Mouse (Mus musculus): Measurements from ENCODE around the gene Prkaa2. TPM values are rescaled to one million over a fixed set of nuclear protein-coding genes. Genes with fewer than 3 reads are reported as not detected.

Gene Prkaa2
- polyA plus RNA-seq (2015; fragmentation: Nextera tagmentation; extraction: Ambion mirVana) = 1.1 TPM in 2 replicates

GRCm38 (mm10) chr4:105109199-105109989 lies at the start of gene Prkaa2:
Gene Prkaa2, minus strand, starts transcription at chr4:105109890.
- Histone ChIP-seq H3K27me3 (ENCODE audit: insufficient read depth, low read length) (peaks cover 21% of the 10 kb centered on the region), H3K36me3 (replicated peaks; ENCODE audit: insufficient read depth, low read length) (no peaks in the 10 kb centered on the region), H3K4me1 (ENCODE audit: insufficient read depth) (peaks cover 9% of the 10 kb centered on the region; the same call in 1 of the 2 replicates), H3K4me2 (ENCODE audit: low read depth, low read length) (peak within 1 kb of the TSS; percentile 85), H3K9ac (replicated peaks) (peak within 1 kb of the TSS; percentile 59), H3K27ac (ENCODE audit: low read depth) (no peak within 1 kb of the TSS), H3K4me3 (ENCODE audit: low read depth, low read length) (peak within 1 kb of the TSS; percentile 61), H3K9me3 (ENCODE audit: low read length) (no peaks in the 10 kb centered on the region)
- ATAC-seq = peak; percentile 89
- WGBS (ENCODE audit: insufficient replicate concordance) = 2% methylated on average over 60 of the region's 80 CpGs
- DNase-seq = peak; percentile 72
- TF ChIP-seq EP300 (IDR thresholded peaks at IDR 0.05; ENCODE audit: low read depth) (no peak), CTCF (IDR thresholded peaks at IDR 0.05; ENCODE audit: low read depth) (0 out of 2 replicates have a peak, but pooled peaks have one; percentile 7)

- Histone ChIP-seq H3K4me1 (ENCODE audit: insufficient read depth) (peaks cover 13% of the 10 kb centered on the region), H3K27me3 (ENCODE audit: insufficient read depth, low read length) (peaks cover 7% of the 10 kb centered on the region; the same call in 1 of the 2 replicates), H3K27ac (ENCODE audit: low read depth) (no peak overlapping the region), H3K36me3 (replicated peaks; ENCODE audit: insufficient read depth, low read length) (0 out of 2 replicates have a peak, but pooled peaks cover 2% of the 10 kb centered on the region), H3K4me3 (ENCODE audit: low read depth, low read length) (peak overlapping the region; percentile 81), H3K9ac (replicated peaks) (peak overlapping the region; percentile 85; the same call in 1 of the 2 replicates), H3K4me2 (ENCODE audit: low read depth, low read length) (peak overlapping the region; percentile 74), H3K9me3 (ENCODE audit: low read length) (no peaks in the 10 kb centered on the region)
- DNase-seq = no peak
- no peak for TF ChIP-seq CTCF (IDR thresholded peaks at IDR 0.05; ENCODE audit: low read depth)
- TF ChIP-seq EP300 (IDR thresholded peaks at IDR 0.05; ENCODE audit: low read depth) = no peak
- no peak for ATAC-seq
- WGBS (ENCODE audit: insufficient replicate concordance) = 37% methylated on average over 6 of the region's 6 CpGs
Measured at GRCm38 (mm10) chr4:105159531-105159870, 49.8 kb upstream of the Prkaa2 start.

- Histone ChIP-seq H3K9ac (replicated peaks) (peak overlapping the region; percentile 85), H3K27ac (ENCODE audit: low read depth) (peak overlapping the region; percentile 94), H3K36me3 (replicated peaks; ENCODE audit: insufficient read depth, low read length) (0 out of 2 replicates have a peak, but pooled peaks cover 2% of the 10 kb centered on the region), H3K4me2 (ENCODE audit: low read depth, low read length) (peak overlapping the region; percentile 74), H3K4me3 (ENCODE audit: low read depth, low read length) (peak overlapping the region; percentile 81), H3K4me1 (ENCODE audit: insufficient read depth) (peaks cover 12% of the 10 kb centered on the region), H3K27me3 (ENCODE audit: insufficient read depth, low read length) (peaks cover 7% of the 10 kb centered on the region; the same call in 1 of the 2 replicates), H3K9me3 (ENCODE audit: low read length) (no peaks in the 10 kb centered on the region)
- TF ChIP-seq EP300 (IDR thresholded peaks at IDR 0.05; ENCODE audit: low read depth) (no peak), CTCF (IDR thresholded peaks at IDR 0.05; ENCODE audit: low read depth) (peak; percentile 29; the same call in 1 of the 2 replicates)
- ATAC-seq (no peak), DNase-seq (no peak)
- 9% methylated on average over 18 of the region's 18 CpGs for WGBS (ENCODE audit: insufficient replicate concordance)
Measured at GRCm38 (mm10) chr4:105158651-105159530, 49.2 kb upstream of the Prkaa2 start.

GRCm38 (mm10) chr4:105158169-105158555 lies 48.5 kb upstream of the Prkaa2 start:
- peak; percentile 75 for DNase-seq
- Histone ChIP-seq H3K27ac (ENCODE audit: low read depth) (peak overlapping the region; percentile 94), H3K36me3 (replicated peaks; ENCODE audit: insufficient read depth, low read length) (0 out of 2 replicates have a peak, but pooled peaks cover 2% of the 10 kb centered on the region), H3K4me3 (ENCODE audit: low read depth, low read length) (peak overlapping the region; percentile 81), H3K9me3 (ENCODE audit: low read length) (no peaks in the 10 kb centered on the region), H3K4me1 (ENCODE audit: insufficient read depth) (peaks cover 6% of the 10 kb centered on the region), H3K4me2 (ENCODE audit: low read depth, low read length) (peak overlapping the region; percentile 74), H3K9ac (replicated peaks) (peak overlapping the region; percentile 85), H3K27me3 (ENCODE audit: insufficient read depth, low read length) (peaks cover 7% of the 10 kb centered on the region; the same call in 1 of the 2 replicates)
- under 1% methylated on average over 26 of the region's 26 CpGs for WGBS (ENCODE audit: insufficient replicate concordance)
- TF ChIP-seq CTCF (IDR thresholded peaks at IDR 0.05; ENCODE audit: low read depth) (peak; percentile 33; the same call in 1 of the 2 replicates), EP300 (IDR thresholded peaks at IDR 0.05; ENCODE audit: low read depth) (no peak)
- peak; percentile 75 for ATAC-seq

GRCm38 (mm10) chr4:105157276-105158168 lies 47.8 kb upstream of the Prkaa2 start, which contains the start of gene Plpp3:
Gene Plpp3, plus strand, starts transcription at chr4:105157347.
- H3K4me1 ChIP-seq (ENCODE audit: insufficient read depth) = 0 out of 2 replicates have a peak, but pooled peaks cover 5% of the 10 kb centered on the region
- 0 out of 2 replicates have a peak, but pooled peaks cover 2% of the 10 kb centered on the region for H3K36me3 ChIP-seq (replicated peaks; ENCODE audit: insufficient read depth, low read length)
- H3K4me2 ChIP-seq (ENCODE audit: low read depth, low read length) = peak within 1 kb of the TSS; percentile 74
- H3K27ac ChIP-seq (ENCODE audit: low read depth) = peak within 1 kb of the TSS; percentile 94
- no peaks in the 10 kb centered on the region for H3K9me3 ChIP-seq (ENCODE audit: low read length)
- TF ChIP-seq EP300 (IDR thresholded peaks at IDR 0.05; ENCODE audit: low read depth) = 0 out of 2 replicates have a peak, but pooled peaks have one; percentile 9
- no peak for TF ChIP-seq CTCF (IDR thresholded peaks at IDR 0.05; ENCODE audit: low read depth)
- H3K4me3 ChIP-seq (ENCODE audit: low read depth, low read length) = peak within 1 kb of the TSS; percentile 81
- H3K27me3 ChIP-seq (ENCODE audit: insufficient read depth, low read length) = peaks cover 7% of the 10 kb centered on the region; the same call in 1 of the 2 replicates
- peak within 1 kb of the TSS; percentile 85 for H3K9ac ChIP-seq (replicated peaks)
- 2% methylated on average over 77 of the region's 77 CpGs for WGBS (ENCODE audit: insufficient replicate concordance)
- ATAC-seq (peak; percentile 61), DNase-seq (peak; percentile 69)
